Mouse (Mus musculus) cerebellum, adult (tissue): ENCODE data around the gene Pecam1.

Experiments
- ATAC-seq: cut with Nextera tagmentation; 2 replicates; pipeline ENCODE4 v1.9.2; 2017; ENCODE audit warnings: mild to moderate bottlenecking, moderate library complexity, mixed read lengths; ENCODE audit not compliant: insufficient number of reproducible peaks, low FRiP score, low TSS enrichment

Gene Pecam1

DNA sequence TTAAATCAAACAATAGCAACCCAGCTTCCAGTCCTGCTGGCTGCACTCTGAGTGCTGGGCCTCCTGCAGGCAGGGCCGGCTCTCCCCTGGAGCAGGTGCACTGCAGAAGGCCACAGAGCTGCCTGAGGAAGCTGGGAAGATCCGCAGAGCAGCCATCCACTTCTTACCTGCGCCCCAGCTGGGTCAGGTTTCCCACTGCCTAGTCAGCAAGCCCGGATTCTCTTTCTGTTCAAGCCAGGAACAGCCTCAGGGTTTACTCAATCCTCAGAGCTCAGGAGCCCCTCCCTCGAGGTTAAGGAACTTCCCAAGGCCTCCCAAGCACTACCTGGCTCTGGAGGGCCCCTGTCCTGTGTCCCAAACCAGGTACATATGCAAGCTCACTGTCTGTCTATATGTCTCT is 144.4 kb downstream of the Pecam1 start:
- ATAC-seq: no peak
